Mouse (Mus musculus) G1E (cell line): Measurements from ENCODE around the gene Serinc5. TPM values are rescaled to one million over a fixed set of nuclear protein-coding genes. Genes with fewer than 3 reads are reported as not detected.

ENCODE experiments used
- ATAC-seq: 2 replicates; pipeline ENCODE4 v1.8.0; 2016; ENCODE audit warnings: mild to moderate bottlenecking; ENCODE audit not compliant: insufficient number of reproducible peaks, poor library complexity, low FRiP score, severe bottlenecking; ENCODE audit errors: extremely low read depth
- DNase-seq: peaks from one replicate; pipeline ENCODE4 v3.0.0; 2012; ENCODE audit warnings: low spot score
- H3K27me3 ChIP-seq: 2 replicates; pipeline ENCODE4 v1.6.1; 2012; ENCODE audit warnings: mild to moderate bottlenecking, low read length, inconsistent platforms; ENCODE audit not compliant: insufficient read depth
- H3K36me3 ChIP-seq: replicated peaks from 2 replicates; pipeline ENCODE3; 2012; ENCODE audit warnings: mild to moderate bottlenecking, inconsistent platforms
- H3K4me1 ChIP-seq: 2 replicates; pipeline ENCODE4 v1.6.1; 2012; ENCODE audit warnings: low read depth, low read length, inconsistent platforms, mixed read lengths; ENCODE audit not compliant: insufficient read depth
- H3K4me3 ChIP-seq: 2 replicates; pipeline ENCODE4 v1.5.1; 2012; ENCODE audit warnings: low read depth, mild to moderate bottlenecking, inconsistent platforms, low read length, moderate library complexity, mixed read lengths
- H3K9me3 ChIP-seq: replicated peaks from 2 replicates; pipeline ENCODE4 v1.6.1; 2012; ENCODE audit warnings: inconsistent platforms
- CTCF ChIP-seq: IDR thresholded peaks from 2 replicates; pipeline ENCODE4 v1.5.1; 2012; ENCODE audit warnings: low read depth, low read length, inconsistent platforms, mixed read lengths
- GATA1 ChIP-seq: IDR thresholded peaks from 2 replicates; pipeline ENCODE4 v1.6.1; 2012; ENCODE audit warnings: borderline replicate concordance, low read length, inconsistent platforms, mixed read lengths
- GATA2 ChIP-seq: IDR thresholded peaks from 2 replicates; pipeline ENCODE4 v1.6.1; 2012; ENCODE audit warnings: low read depth, low read length, inconsistent platforms, borderline replicate concordance
- POLR2AphosphoS5 ChIP-seq: IDR thresholded peaks from 2 replicates; pipeline ENCODE4 v1.6.1; 2012; ENCODE audit warnings: low read depth, low read length, inconsistent platforms; ENCODE audit not compliant: insufficient replicate concordance
- TAL1 ChIP-seq: conservative IDR thresholded peaks from 2 replicates; pipeline ENCODE4 v1.6.1; 2012; ENCODE audit warnings: low read depth, low read length, inconsistent platforms, mixed read lengths
- polyA plus RNA-seq: library from polyadenylated mRNA; stranded (reverse); fragments of >175 nt; gene quantifications from 2 replicates; pipeline ENCODE4 v1.2.3, GENCODE M21; 2012
- total RNA-seq, 2 experiments: library from RNA; stranded (forward) in 1 of 2; stranded (reverse) in 1 of 2; fragments of 200-1000 nt in 1 of 2; fragments of >200 nt in 1 of 2; fragmentation: Nextera tagmentation in 1 of 2; gene quantifications; 2 replicates each; pipeline ENCODE4 v1.2.3; 2014 to 2017

The Serinc5 gene
- total and polyA plus RNA-seq, 3 experiments, result 7.1 to 43.2 (median 13.2) TPM

DNA sequence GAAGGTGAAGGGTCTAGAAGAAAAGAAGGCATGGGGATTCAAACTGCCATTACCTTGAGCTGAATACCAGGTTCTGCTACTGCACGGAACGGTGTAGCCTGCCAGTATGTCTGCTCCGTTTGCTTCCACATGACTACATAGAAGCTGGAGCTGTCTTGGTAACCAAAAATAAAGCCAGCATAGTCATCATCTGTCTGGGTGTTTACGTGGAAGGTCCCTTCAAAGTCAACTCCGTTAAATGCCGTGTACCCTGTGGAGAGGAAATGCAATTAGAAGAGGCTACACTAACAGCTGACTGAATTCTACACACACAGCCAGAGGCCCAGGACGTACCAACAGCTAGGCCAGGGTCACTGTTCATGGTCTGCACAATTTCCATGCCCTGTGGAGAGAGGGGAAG lies 144.1 kb downstream of the Serinc5 start:
- no peaks in the 10 kb centered on the region for H3K36me3 ChIP-seq
- no peak for ATAC-seq
- peaks cover 34% of the 10 kb centered on the region for H3K27me3 ChIP-seq
- no peak overlapping the region for H3K4me3 ChIP-seq
- DNase-seq, result no peak
- peaks cover 3% of the 10 kb centered on the region for H3K4me1 ChIP-seq
- no peaks in the 10 kb centered on the region for H3K9me3 ChIP-seq
- no peak for TF ChIP-seq POLR2AphosphoS5

DNA sequence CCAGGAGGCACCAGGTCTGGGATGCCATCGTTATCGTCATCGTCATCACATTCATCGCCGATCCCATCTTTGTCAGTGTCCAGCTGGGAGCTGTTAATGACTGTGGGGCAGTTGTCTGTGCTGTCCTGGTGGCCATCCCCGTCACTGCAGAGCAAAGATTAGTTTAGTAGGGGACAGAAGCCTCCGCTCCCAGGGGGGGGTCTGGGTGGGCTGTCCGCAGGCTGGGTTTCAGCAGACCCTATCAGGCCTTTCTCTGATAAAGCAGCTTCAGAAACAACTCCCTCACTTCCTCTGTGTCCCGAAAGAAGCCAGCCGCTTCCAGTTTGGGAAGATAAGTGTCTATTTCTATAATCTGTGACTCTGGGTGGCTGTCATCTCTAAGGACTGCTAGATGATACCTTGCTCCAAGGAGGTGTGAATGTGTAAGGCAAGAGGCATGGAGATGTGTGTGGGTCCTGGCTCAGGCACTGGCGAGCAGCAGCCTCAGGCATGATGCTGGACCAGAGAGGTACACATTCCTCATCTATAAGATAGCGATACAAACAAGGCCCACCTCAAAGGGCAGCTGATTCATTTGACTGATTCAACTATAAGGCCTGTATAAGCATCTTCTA lies 147.2 kb downstream of the Serinc5 start:
- Histone ChIP-seq H3K4me1 (no peaks in the 10 kb centered on the region), H3K9me3 (no peaks in the 10 kb centered on the region), H3K36me3 (no peaks in the 10 kb centered on the region), H3K27me3 (peaks cover 40% of the 10 kb centered on the region), H3K4me3 (no peak overlapping the region)
- no peak for ATAC-seq
- DNase-seq, result no peak
- no peak for TF ChIP-seq GATA2
- TF ChIP-seq TAL1, result no peak
- TF ChIP-seq CTCF, result no peak
- no peak for TF ChIP-seq GATA1
- no peak for TF ChIP-seq POLR2AphosphoS5

DNA sequence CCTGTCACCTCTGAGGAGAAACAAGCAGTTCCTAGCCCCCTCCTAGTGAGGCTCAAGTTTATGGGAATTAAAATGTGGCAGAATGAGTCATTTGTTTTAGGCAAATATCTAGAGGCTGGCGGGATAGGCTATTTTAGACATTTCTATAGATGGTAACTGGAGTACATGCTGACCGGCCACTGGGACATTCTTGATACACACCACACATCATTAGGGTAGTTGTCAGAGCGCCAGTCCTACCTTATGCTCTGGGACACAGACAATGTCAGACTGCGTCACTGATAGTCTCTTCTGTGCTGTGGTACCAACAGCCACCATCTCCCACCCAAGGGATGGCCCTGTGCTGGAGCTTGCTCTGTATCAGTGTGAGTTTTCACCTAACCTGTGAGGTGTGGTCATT lies 148.2 kb downstream of the Serinc5 start:
- DNase-seq (no peak), ATAC-seq (no peak)
- TF ChIP-seq CTCF, result no peak
- TF ChIP-seq GATA1, result no peak
- TF ChIP-seq GATA2, result no peak
- no peak for TF ChIP-seq POLR2AphosphoS5
- TF ChIP-seq TAL1, result no peak
- Histone ChIP-seq H3K4me3 (no peak overlapping the region), H3K27me3 (peaks cover 41% of the 10 kb centered on the region), H3K36me3 (no peaks in the 10 kb centered on the region), H3K4me1 (no peaks in the 10 kb centered on the region), H3K9me3 (no peaks in the 10 kb centered on the region)

DNA sequence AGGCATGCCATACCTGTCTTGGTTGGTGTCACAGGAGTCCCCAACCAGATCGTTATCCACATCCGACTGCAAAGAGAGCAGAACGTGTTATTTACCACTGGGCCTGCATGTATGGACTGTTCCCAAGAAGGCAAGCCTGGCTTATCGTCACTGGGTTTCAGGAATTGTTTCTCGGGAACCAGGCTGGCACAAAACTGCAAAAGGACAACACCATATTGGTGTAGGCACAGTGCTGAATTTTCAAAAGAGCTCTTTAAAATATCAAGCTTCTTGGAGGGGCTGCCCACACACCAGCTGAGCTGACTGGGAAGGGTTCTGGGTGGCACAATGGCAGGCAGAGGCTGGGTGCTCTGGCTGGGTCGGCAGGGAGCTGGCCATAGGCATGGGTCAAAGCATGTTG lies 149.6 kb downstream of the Serinc5 start:
- TF ChIP-seq GATA1, result no peak
- TF ChIP-seq POLR2AphosphoS5, result no peak
- TF ChIP-seq CTCF, result no peak
- no peak for TF ChIP-seq TAL1
- no peak for TF ChIP-seq GATA2
- H3K36me3 ChIP-seq, result no peaks in the 10 kb centered on the region
- no peaks in the 10 kb centered on the region for H3K4me1 ChIP-seq
- DNase-seq (no peak), ATAC-seq (no peak)
- peaks cover 39% of the 10 kb centered on the region for H3K27me3 ChIP-seq
- no peaks in the 10 kb centered on the region for H3K9me3 ChIP-seq
- no peak overlapping the region for H3K4me3 ChIP-seq

Other genes with a start within 250 kb of the Serinc5 start
- gene Ankrd34b, start 185.2 kb upstream of the Serinc5 start, total RNA-seq (2014; fragmentation: Nextera tagmentation), result not detected in 2 replicates
- gene Ankrd34b, start 185.2 kb upstream of the Serinc5 start, total RNA-seq (2017), result 0.05 TPM in 1 of 2 replicates, not detected in the other
- not detected in 2 replicates for gene Ankrd34b, start 185.2 kb upstream of the Serinc5 start, polyA plus RNA-seq
- not detected in 2 replicates for gene Fam151b, start 127.1 kb upstream of the Serinc5 start, total RNA-seq (2014; fragmentation: Nextera tagmentation)
- gene Fam151b, start 127.1 kb upstream of the Serinc5 start, total RNA-seq (2017), result 0.11 TPM in 1 of 2 replicates, not detected in the other
- not detected in 2 replicates for gene Fam151b, start 127.1 kb upstream of the Serinc5 start, polyA plus RNA-seq
- gene Zfyve16, start 80.2 kb upstream of the Serinc5 start, total RNA-seq (2014; fragmentation: Nextera tagmentation), result 31.1 and 40.0 TPM in 2 replicates
- gene Zfyve16, start 80.2 kb upstream of the Serinc5 start, total RNA-seq (2017), result 11.9 and 15.5 TPM in 2 replicates
- 0.67 and 1.0 TPM in 2 replicates for gene Zfyve16, start 80.2 kb upstream of the Serinc5 start, polyA plus RNA-seq
- gene Spz1, start 34.9 kb upstream of the Serinc5 start, total RNA-seq (2014; fragmentation: Nextera tagmentation), result not detected in 2 replicates
- gene Spz1, start 34.9 kb upstream of the Serinc5 start, total RNA-seq (2017), result 0.11 TPM in 1 of 2 replicates, not detected in the other
- not detected in 2 replicates for gene Spz1, start 34.9 kb upstream of the Serinc5 start, polyA plus RNA-seq
- not detected in 2 replicates for gene Thbs4, start 183.7 kb downstream of the Serinc5 start, total RNA-seq (2014; fragmentation: Nextera tagmentation)
- not detected in 2 replicates for gene Thbs4, start 183.7 kb downstream of the Serinc5 start, total RNA-seq (2017)
- gene Thbs4, start 183.7 kb downstream of the Serinc5 start, polyA plus RNA-seq, result not detected in 2 replicates
- gene Mtx3, start 233.7 kb downstream of the Serinc5 start, total RNA-seq (2014; fragmentation: Nextera tagmentation), result 19.1 and 21.8 TPM in 2 replicates
- 25.8 and 26.7 TPM in 2 replicates for gene Mtx3, start 233.7 kb downstream of the Serinc5 start, total RNA-seq (2017)
- gene Mtx3, start 233.7 kb downstream of the Serinc5 start, polyA plus RNA-seq, result 1.4 and 2.1 TPM in 2 replicates